Mouse (Mus musculus): ENCODE measurements around the gene Stk11. TPM values are rescaled to one million over a fixed set of nuclear protein-coding genes. Genes with fewer than 3 reads are reported as not detected.

Stk11 gene
- polyA plus RNA-seq (2015; fragmentation: Nextera tagmentation; extraction: Ambion mirVana), result 10.0 and 14.2 TPM in 2 replicates

DNA sequence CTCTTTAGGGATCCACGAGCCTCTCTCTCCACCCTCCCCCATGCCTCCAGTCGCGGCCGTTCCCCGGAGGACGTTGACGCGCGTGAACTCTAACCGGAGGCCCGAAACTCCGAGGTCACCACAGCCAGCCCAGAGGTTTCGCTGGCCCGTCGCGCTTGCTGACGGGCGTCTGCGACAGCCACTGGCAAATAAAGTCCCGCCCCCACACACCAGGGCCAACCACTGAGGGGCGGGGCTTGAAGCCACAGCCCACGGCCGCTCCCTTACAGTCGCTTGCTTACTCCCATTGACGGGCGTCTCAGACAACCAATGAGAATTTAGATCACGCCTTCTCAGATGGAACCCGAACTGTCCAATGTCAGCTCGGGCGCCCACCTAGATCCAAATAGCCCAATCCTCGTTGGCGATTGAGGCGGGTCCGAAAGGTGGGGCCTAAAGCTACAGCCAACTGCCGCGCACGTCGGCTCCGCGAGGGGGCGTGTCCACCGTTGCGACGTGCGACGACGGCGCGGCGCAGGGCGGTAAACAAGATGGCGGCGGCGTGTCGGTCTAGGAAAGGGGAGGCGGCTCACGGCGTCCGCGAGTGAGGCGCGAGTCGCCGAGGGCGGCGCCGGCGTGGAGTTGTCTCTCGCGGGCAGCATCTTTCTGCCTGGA is at the start of gene Stk11:
Stk11 (plus strand) TSS at position 514 of the 654 bp plus-strand sequence.
- peak; percentile 97 for ATAC-seq (replicated peaks; ENCODE audit: insufficient number of reproducible peaks, insufficient read depth, low FRiP score, low read depth)
- Histone ChIP-seq H3K36me3 (peaks cover 5% of the 10 kb centered on the region; the same call in 1 of the 2 replicates), H3K4me3 (peak within 1 kb of the TSS; percentile 95), H3K27ac (peak within 1 kb of the TSS; percentile 93), H3K4me2 (peak within 1 kb of the TSS; percentile 92), H3K27me3 (no peaks in the 10 kb centered on the region), H3K4me1 (replicated peaks) (peaks cover 45% of the 10 kb centered on the region), H3K9ac (peak within 1 kb of the TSS; percentile 95), H3K9me3 (replicated peaks) (no peaks in the 10 kb centered on the region)
- under 1% methylated on average over 70 of the region's 70 CpGs for WGBS

DNA sequence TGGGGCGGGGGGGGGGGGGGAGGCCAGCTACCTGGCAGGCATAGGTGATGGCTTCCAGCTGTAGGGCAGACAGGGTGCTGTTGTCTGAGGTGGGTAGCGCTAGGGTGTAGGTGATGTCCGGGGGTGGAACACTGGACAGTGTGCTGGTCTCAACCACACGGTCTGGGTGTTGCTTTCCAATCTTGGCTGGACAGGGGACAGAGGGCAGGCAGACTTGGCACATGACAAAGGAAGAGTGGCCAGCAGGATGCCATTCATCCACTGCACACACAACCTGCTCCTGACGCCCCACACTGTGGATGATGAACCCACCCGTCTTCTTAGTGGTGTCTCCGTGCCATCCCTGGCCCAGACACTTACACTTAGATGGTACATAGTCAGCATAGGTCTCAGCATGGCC is 46.4 kb upstream of the Stk11 start:
- ATAC-seq (replicated peaks; ENCODE audit: insufficient number of reproducible peaks, insufficient read depth, low FRiP score, low read depth), result no peak

DNA sequence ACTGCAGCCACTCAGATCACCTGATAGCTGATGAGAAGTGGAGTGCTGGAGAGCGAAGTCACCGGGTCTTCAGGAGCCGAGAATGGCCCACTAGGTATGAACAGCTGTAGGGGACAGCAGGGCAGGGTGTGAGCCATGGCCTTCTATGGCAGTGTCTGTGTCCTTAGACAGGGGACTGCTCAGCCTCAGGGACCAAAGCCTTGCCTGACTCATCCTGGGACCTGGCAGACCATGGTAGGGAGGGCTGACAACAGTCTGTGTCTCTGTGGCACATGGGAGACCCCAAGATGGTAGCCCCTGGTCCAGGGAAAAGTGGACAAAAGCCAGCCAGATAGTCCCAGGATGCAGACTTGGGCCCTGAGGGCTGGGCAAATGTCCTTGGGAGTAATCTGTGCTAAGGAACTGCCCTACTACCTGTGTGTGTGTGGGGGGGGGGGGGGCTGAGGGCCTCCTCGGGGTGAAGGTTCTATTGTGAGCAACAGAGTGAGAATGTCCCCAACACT is 45.6 kb upstream of the Stk11 start:
- Histone ChIP-seq H3K4me1 (replicated peaks) (peaks cover 43% of the 10 kb centered on the region), H3K27me3 (no peaks in the 10 kb centered on the region), H3K4me3 (no peak overlapping the region), H3K9ac (no peak overlapping the region), H3K9me3 (replicated peaks) (no peaks in the 10 kb centered on the region), H3K36me3 (peaks cover 15% of the 10 kb centered on the region), H3K4me2 (no peak overlapping the region), H3K27ac (peak overlapping the region; percentile 86; the same call in 1 of the 2 replicates)
- no peak for ATAC-seq (replicated peaks; ENCODE audit: insufficient number of reproducible peaks, insufficient read depth, low FRiP score, low read depth)
- 79% methylated on average over 4 of the region's 4 CpGs for WGBS

More for the DNA sequence above, 46.4 kb upstream of the Stk11 start:
- 86% methylated on average over 6 of the region's 7 CpGs for WGBS
- H3K4me2 ChIP-seq, result no peak overlapping the region
- no peak overlapping the region for H3K4me3 ChIP-seq
- H3K27ac ChIP-seq, result no peak overlapping the region
- H3K9ac ChIP-seq, result no peak overlapping the region
- H3K36me3 ChIP-seq, result peaks cover 18% of the 10 kb centered on the region
- no peaks in the 10 kb centered on the region for H3K27me3 ChIP-seq
- H3K9me3 ChIP-seq (replicated peaks), result no peaks in the 10 kb centered on the region
- H3K4me1 ChIP-seq (replicated peaks), result peaks cover 35% of the 10 kb centered on the region

DNA sequence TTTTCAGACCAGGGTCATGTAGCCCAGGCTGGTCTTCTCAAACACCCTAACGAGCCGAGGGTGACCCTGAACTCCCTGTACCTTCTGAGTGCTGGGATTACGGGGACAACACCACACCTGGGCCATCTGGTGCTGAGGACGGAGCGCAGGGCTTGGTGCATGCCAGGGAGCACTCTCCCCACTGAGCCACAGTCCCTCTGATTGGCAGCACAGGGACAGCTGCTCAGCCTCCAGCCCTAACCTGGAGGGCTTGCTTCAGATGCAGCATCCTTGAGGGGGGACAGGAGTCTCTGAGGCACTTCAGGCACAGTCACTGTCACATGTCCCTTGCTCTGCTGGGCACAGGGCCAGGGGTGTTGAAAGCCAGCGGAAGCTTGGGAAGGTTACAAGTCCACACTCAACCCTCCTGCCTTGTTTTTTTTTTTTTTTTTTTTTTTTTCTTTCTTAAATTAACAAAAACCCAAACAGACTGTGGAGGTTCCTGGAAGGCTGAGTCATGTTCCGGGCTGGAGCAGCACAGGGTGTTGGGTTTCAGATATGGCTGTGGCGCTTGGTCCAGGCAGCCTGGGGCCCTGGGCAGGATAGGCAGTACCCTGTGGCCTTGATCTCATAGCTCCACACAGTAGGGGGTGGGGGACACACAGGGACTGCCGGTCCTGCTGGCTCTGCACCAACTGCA is 44.6 kb upstream of the Stk11 start:
- H3K9ac ChIP-seq, result 0 out of 2 replicates have a peak overlapping the region, but pooled peaks have one; percentile 18
- WGBS, result 42% methylated on average over 9 of the region's 9 CpGs
- H3K4me2 ChIP-seq, result peak overlapping the region; percentile 30; the same call in 1 of the 2 replicates
- peaks cover 49% of the 10 kb centered on the region for H3K4me1 ChIP-seq (replicated peaks)
- no peaks in the 10 kb centered on the region for H3K9me3 ChIP-seq (replicated peaks)
- H3K36me3 ChIP-seq, result peaks cover 10% of the 10 kb centered on the region; the same call in 1 of the 2 replicates
- no peaks in the 10 kb centered on the region for H3K27me3 ChIP-seq
- no peak overlapping the region for H3K4me3 ChIP-seq
- H3K27ac ChIP-seq, result peak overlapping the region; percentile 86
- ATAC-seq (replicated peaks; ENCODE audit: insufficient number of reproducible peaks, insufficient read depth, low FRiP score, low read depth), result peak; percentile 81

DNA sequence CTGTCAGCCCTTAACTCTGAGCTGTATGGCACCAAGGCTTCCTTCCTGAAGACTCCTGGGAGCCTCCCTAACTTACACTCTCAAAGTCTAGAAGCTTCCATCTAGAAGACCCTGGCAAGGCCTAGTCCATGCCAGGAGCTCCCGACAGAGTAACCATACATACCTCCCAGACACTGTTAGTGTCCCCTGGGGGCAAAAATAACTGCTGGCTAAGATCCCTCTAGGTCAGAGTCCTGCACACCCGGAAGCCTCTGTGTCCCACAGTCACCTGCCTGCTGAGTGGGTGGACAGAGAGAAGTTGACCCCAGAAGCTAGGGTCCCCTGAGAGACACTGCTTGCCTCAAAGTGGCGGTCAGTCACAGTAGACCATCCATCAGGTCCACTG is 44.1 kb upstream of the Stk11 start:
- H3K4me1 ChIP-seq (replicated peaks), result peaks cover 49% of the 10 kb centered on the region
- WGBS, result 47% methylated on average over 3 of the region's 3 CpGs
- H3K4me3 ChIP-seq, result no peak overlapping the region
- H3K27ac ChIP-seq, result peak overlapping the region; percentile 86
- peak overlapping the region; percentile 30; the same call in 1 of the 2 replicates for H3K4me2 ChIP-seq
- H3K36me3 ChIP-seq, result peaks cover 8% of the 10 kb centered on the region; the same call in 1 of the 2 replicates
- ATAC-seq (replicated peaks; ENCODE audit: insufficient number of reproducible peaks, insufficient read depth, low FRiP score, low read depth), result 0 out of 2 replicates have a peak, but pooled peaks have one; percentile 7
- no peaks in the 10 kb centered on the region for H3K9me3 ChIP-seq (replicated peaks)
- H3K9ac ChIP-seq, result 0 out of 2 replicates have a peak overlapping the region, but pooled peaks have one; percentile 18
- H3K27me3 ChIP-seq, result no peaks in the 10 kb centered on the region

DNA sequence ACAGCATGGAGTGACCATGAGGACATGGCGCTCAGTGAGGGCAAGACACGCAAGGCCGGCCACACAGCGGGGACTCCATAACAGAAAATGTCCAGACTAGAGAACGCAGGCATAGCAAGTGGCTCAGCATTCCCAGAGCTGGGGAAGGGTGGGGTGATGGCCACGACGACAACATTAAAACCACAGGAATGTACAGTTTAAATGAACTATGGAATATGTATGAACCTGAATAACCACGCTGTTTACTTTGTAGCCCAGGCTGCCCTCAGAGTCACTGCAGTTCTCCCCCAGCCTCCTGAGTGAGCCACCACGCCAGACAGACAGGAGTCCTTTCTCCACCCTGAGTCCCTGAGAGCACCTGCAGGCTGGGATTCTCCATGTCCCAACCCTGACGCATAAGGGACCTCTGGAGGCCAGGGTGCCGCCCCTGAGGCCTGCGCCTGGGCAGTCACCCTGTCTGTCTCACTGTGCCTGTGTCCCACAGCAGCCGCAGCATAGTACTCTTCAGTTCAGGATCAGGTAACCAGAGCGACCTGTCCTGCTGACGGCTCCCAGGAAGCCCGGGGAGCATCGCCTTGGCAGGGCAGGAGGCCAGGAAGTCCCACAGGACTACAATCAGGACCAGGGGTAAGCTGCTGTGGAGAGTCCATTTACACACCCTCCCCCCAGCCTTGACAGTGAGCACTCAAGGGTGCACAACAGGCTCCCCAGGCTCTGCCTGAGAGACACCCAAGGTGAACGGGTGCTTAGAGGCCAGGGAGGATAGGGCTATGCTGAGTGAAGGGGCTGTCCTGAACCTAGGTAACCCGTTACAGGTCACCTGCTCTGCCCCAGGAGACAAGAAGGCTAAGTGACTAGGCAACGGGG is 42.7 kb upstream of the Stk11 start:
- Histone ChIP-seq H3K4me3 (no peak overlapping the region), H3K27me3 (no peaks in the 10 kb centered on the region), H3K9me3 (replicated peaks) (no peaks in the 10 kb centered on the region), H3K27ac (no peak overlapping the region), H3K36me3 (no peaks in the 10 kb centered on the region), H3K9ac (peak overlapping the region; percentile 2; the same call in 1 of the 2 replicates), H3K4me2 (no peak overlapping the region), H3K4me1 (replicated peaks) (peaks cover 49% of the 10 kb centered on the region)
- 83% methylated on average over 20 of the region's 20 CpGs for WGBS
- no peak for ATAC-seq (replicated peaks; ENCODE audit: insufficient number of reproducible peaks, insufficient read depth, low FRiP score, low read depth)

DNA sequence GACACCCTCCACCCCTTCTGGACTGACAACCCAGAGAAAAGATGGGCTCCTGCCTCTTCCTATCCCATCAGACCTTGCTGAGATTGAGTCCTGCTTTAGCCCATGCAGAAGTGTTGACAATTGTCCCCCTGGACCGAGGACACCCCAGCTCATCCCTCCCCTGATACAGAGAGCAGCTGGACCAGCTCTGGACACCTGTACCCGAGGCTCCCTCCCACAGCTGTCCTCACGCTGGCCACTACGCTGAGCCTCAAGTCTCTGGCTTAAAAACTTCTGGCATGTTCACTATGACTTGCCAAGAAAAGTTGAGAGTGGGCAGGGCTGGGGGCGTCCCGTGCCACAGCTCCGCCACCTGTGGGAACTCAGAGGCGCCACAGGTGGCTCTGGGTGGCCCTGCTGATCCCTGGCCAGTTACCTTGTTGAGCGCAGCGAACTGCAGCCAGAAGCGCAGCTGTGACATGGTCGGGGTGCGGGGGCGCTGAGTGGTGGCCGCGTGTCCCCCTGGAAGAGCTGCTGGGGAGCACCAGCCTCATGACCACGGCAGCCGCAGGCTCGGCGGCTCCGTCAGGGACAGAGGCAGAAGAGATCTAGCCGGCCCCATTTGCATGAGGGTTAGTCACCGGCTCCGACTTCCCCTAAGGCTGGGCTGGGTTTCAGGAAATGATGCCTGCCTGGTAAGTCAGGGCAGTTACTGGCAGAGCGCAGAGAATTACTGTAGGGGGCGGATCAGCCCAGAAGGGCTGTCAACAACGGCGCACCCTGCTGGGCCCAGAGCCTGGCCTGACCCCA is 40.6 kb upstream of the Stk11 start:
- Histone ChIP-seq H3K4me2 (peak overlapping the region; percentile 60), H3K4me1 (replicated peaks) (peaks cover 49% of the 10 kb centered on the region), H3K27ac (peak overlapping the region; percentile 48), H3K4me3 (peak overlapping the region; percentile 34), H3K27me3 (no peaks in the 10 kb centered on the region), H3K36me3 (0 out of 2 replicates have a peak, but pooled peaks cover 9% of the 10 kb centered on the region), H3K9me3 (replicated peaks) (no peaks in the 10 kb centered on the region), H3K9ac (peak overlapping the region; percentile 37)
- WGBS, result 17% methylated on average over 28 of the region's 28 CpGs
- peak; percentile 47; the same call in 1 of the 2 replicates for ATAC-seq (replicated peaks; ENCODE audit: insufficient number of reproducible peaks, insufficient read depth, low FRiP score, low read depth)

DNA sequence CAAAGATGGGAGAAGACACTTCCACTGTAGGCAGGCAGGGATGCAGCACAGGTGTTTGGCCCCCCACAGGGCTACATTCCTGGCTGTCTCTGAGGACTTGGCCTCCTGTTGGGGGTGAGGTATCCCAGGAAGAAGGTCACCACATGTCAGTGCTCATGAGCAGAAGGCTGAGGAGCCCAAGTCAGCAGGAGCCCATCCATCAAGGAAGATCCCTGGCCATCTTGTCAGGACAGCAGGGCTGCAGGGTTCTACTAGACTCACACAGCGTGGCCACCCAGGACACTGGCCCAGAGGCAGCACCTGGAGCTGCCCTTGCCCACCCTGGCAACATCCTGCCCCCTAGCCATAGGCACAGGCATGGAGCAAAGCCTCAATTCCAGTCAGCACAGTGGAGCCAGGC is 39.7 kb upstream of the Stk11 start:
- Histone ChIP-seq H3K4me3 (no peak overlapping the region), H3K36me3 (peaks cover 14% of the 10 kb centered on the region; the same call in 1 of the 2 replicates), H3K4me2 (no peak overlapping the region), H3K9ac (no peak overlapping the region), H3K27me3 (no peaks in the 10 kb centered on the region), H3K4me1 (replicated peaks) (peaks cover 48% of the 10 kb centered on the region), H3K27ac (0 out of 2 replicates have a peak overlapping the region, but pooled peaks have one; percentile 48), H3K9me3 (replicated peaks) (no peaks in the 10 kb centered on the region)
- 75% methylated on average over 1 of the region's 1 CpGs for WGBS
- ATAC-seq (replicated peaks; ENCODE audit: insufficient number of reproducible peaks, insufficient read depth, low FRiP score, low read depth), result no peak

DNA sequence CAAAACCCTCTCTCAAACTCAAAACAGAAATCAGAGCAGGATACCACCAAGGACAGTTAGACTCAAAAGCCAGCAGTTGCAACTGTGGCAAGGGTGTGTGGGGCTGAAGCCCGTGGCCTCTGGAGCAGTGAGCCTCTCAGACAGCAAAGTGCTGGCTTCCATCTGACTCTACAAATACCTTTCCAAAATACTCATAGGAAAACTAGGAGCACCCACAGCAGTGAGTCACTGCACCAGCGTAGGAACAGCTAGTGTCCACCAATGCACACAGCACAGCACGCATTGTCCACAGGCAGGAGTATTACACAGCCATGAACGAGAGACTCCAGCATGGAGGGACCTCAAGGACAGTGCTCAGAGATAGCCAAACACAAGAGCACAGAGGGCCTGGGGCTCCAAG is 39.2 kb upstream of the Stk11 start:
- Histone ChIP-seq H3K36me3 (peaks cover 18% of the 10 kb centered on the region), H3K4me3 (no peak overlapping the region), H3K9ac (no peak overlapping the region), H3K27ac (no peak overlapping the region), H3K9me3 (replicated peaks) (no peaks in the 10 kb centered on the region), H3K4me2 (no peak overlapping the region), H3K27me3 (no peaks in the 10 kb centered on the region), H3K4me1 (replicated peaks) (peaks cover 43% of the 10 kb centered on the region)
- no peak for ATAC-seq (replicated peaks; ENCODE audit: insufficient number of reproducible peaks, insufficient read depth, low FRiP score, low read depth)
- 92% methylated on average over 4 of the region's 4 CpGs for WGBS

DNA sequence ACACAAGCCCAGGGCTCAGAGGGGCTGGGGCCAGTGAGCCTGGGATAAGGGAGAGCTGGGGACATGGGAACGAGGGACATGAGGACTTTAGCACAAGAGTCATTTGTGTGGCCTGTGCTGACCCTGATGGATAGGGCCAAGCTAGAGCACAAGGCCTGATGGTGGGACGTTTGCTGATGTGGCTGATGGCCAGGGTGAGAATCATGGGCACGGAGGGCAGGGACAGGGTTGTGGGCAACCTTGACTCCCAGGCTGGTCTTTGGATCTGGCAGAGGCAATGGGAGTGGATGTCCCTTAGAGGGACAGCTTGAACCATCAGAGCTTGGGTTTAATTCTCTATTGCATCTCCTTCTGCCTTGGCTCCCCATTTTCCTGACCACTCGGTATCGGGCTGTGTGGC is 38.3 kb upstream of the Stk11 start:
- Histone ChIP-seq H3K4me2 (no peak overlapping the region), H3K4me3 (no peak overlapping the region), H3K4me1 (replicated peaks) (peaks cover 34% of the 10 kb centered on the region), H3K36me3 (peaks cover 27% of the 10 kb centered on the region), H3K9ac (no peak overlapping the region), H3K27me3 (no peaks in the 10 kb centered on the region), H3K9me3 (replicated peaks) (no peaks in the 10 kb centered on the region), H3K27ac (no peak overlapping the region)
- WGBS, result 88% methylated on average over 5 of the region's 5 CpGs
- no peak for ATAC-seq (replicated peaks; ENCODE audit: insufficient number of reproducible peaks, insufficient read depth, low FRiP score, low read depth)
